Mouse (Mus musculus): Measurements from ENCODE around the gene Gja5.
"Not testable (repeated sequence)": the region's sequence is repeated elsewhere in the genome, so short reads cannot be mapped to it uniquely, and the experiment has no call there.

The Gja5 gene

GRCm38 (mm10) chr3:97103946-97104345 lies 199.5 kb downstream of the Gja5 start:
- DNase-seq (ENCODE audit: low read depth, low spot score): not testable (repeated sequence)

GRCm38 (mm10) chr3:97104696-97105430 lies 200.4 kb downstream of the Gja5 start:
- no peak for DNase-seq (ENCODE audit: low read depth, low spot score)

- DNase-seq (ENCODE audit: low read depth, low spot score): no peak
Observed at GRCm38 (mm10) chr3:97117511-97117910, 213.0 kb downstream of the Gja5 start.

GRCm38 (mm10) chr3:97118313-97118712 lies 213.8 kb downstream of the Gja5 start:
- DNase-seq (ENCODE audit: low read depth, low spot score): no peak

GRCm38 (mm10) chr3:97124193-97124592 lies 219.7 kb downstream of the Gja5 start:
- DNase-seq (ENCODE audit: low read depth, low spot score): no peak

Data from c-Kit-negative CD71-positive TER-119-positive erythroid progenitor cells, embryonic 14.5 days (primary cell).